In the genomic region with DNA sequence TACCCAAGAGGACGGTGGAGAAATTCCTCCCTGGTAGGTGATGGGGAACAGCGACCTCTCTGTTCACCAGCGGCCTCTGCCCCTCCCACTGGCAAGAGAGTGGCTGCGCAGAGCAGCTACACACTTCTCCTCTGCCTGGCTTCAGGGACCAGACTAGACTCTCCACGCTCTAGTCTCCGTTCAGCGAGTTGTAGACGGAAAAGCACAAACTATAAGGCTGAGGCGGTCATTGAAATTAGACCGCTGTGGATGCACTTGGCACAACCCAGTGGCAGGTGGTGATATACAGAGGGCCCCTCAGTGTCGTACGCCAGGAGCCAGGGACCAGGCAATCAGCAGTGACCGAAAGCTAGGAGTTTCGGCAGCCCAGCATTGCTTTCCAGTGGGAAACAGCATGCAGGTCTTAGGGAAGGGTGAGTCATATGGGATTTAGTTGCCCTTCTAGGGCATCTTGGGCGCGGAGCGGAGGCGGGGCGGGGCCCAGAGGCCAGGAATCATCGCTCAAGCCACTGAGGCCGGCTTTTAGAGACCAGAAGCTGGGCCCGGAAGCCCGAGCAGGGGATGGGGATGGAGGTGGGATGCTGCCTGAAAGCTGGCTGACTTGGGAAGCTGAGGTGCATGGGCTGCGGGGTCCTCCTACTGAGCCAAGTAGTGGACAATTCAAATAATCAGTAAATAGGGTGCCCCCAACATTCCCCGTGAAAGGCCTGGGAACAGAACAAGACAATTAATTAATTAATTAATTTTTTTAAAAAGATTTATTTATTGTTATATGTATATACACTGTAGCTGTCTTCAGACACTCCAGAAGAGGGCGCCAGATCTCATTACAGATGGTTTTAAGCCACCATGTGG, we compare ENCODE assay signal across 8 mouse cellular contexts. TPM values are rescaled to one million over a fixed set of nuclear protein-coding genes. Genes with fewer than 3 reads are reported as not detected.
DNase-seq lines count a peak whose midpoint lies in the region; ATAC-seq and TF ChIP-seq lines count a peak whose summit lies in the region.

No protein-coding gene starts in this region.

- peak overlapping the region; percentile 52 for H3K4me3 ChIP-seq in heart, embryonic 12.5 days
- H3K4me3 ChIP-seq in stomach, postnatal 0 days (ENCODE audit: low read depth, low read length) = peak overlapping the region; percentile 35

- H3K9me3 ChIP-seq in heart, embryonic 12.5 days (replicated peaks) = no peaks in the 10 kb centered on the region
- no peaks in the 10 kb centered on the region for H3K9me3 ChIP-seq in stomach, postnatal 0 days (ENCODE audit: control insufficient read depth, low read length)

- peak; percentile 33 for DNase-seq in thymus, postnatal 4 days
- DNase-seq in thymus, postnatal 25 days = no peak
- peak; percentile 48 for DNase-seq in kidney, postnatal 10 days
- DNase-seq in lung, postnatal 36 days = peak; percentile 61
- peak; percentile 69 for DNase-seq in stomach, postnatal 0 days (ENCODE audit: low spot score)
- no peak for DNase-seq in spleen, postnatal 4 days (ENCODE audit: low spot score in 2 of 2)

- WGBS in heart, embryonic 12.5 days = 4% methylated on average over 26 of the region's 26 CpGs
- 5% methylated on average over 26 of the region's 26 CpGs for WGBS in stomach, postnatal 0 days

- no peaks in the 10 kb centered on the region for H3K27me3 ChIP-seq in heart, embryonic 12.5 days (replicated peaks)
- no peaks in the 10 kb centered on the region for H3K27me3 ChIP-seq in stomach, postnatal 0 days (ENCODE audit: control insufficient read depth, insufficient read depth, low read length)

- H3K27ac ChIP-seq in heart, embryonic 12.5 days (ENCODE audit: poor library complexity, severe bottlenecking) = no peak overlapping the region
- peak overlapping the region; percentile 59 for H3K27ac ChIP-seq in stomach, postnatal 0 days (replicated peaks)

- peak; percentile 96 for ATAC-seq in common myeloid progenitor, adult 5-6 weeks (replicated peaks; ENCODE audit: low read depth, poor library complexity, severe bottlenecking)
- ATAC-seq in heart, embryonic 12.5 days (ENCODE audit: insufficient number of reproducible peaks, low FRiP score) = peak; percentile 77
- ATAC-seq in stomach, postnatal 0 days (ENCODE audit: low FRiP score, low TSS enrichment) = peak; percentile 91

- peak; percentile 76 for TF ChIP-seq CTCF in stomach, postnatal 0 days (IDR thresholded peaks at IDR 0.05; ENCODE audit: low read depth)

- H3K4me1 ChIP-seq in heart, embryonic 12.5 days (replicated peaks) = peaks cover 7% of the 10 kb centered on the region
- H3K4me1 ChIP-seq in stomach, postnatal 0 days (replicated peaks; ENCODE audit: control insufficient read depth, insufficient read depth) = no peaks in the 10 kb centered on the region

- no peaks in the 10 kb centered on the region for H3K36me3 ChIP-seq in heart, embryonic 12.5 days
- H3K36me3 ChIP-seq in stomach, postnatal 0 days (ENCODE audit: control insufficient read depth, insufficient read depth, low read length) = no peaks in the 10 kb centered on the region

- peak overlapping the region; percentile 76 for H3K4me2 ChIP-seq in heart, embryonic 12.5 days
- H3K4me2 ChIP-seq in stomach, postnatal 0 days (replicated peaks; ENCODE audit: low read depth) = peak overlapping the region; percentile 71

- H3K9ac ChIP-seq in heart, embryonic 12.5 days = peak overlapping the region; percentile 65
- peak overlapping the region; percentile 61 for H3K9ac ChIP-seq in stomach, postnatal 0 days (ENCODE audit: low read length)

- TF ChIP-seq EP300 in stomach, postnatal 0 days (optimal IDR thresholded peaks at IDR 0.05) = no peak

RNA-seq across cellular contexts. Expression of a gene that starts 6.9 kb away (rescaled TPM):
- 0.32 TPM in 1 of 2 replicates, not detected in the other for total RNA-seq in common myeloid progenitor, adult 5-6 weeks (2017)
- polyA plus RNA-seq in heart, embryonic 12.5 days (2016; fragmentation: Nextera tagmentation; extraction: Ambion mirVana) = 0.08 and 0.09 TPM in 2 replicates
- 0.31 and 0.33 TPM in 2 replicates for polyA plus RNA-seq in stomach, postnatal 0 days (2015; fragmentation: Nextera tagmentation; extraction: Ambion mirVana)

RNA-seq across cellular contexts. Expression of a gene that starts 20.5 kb away (rescaled TPM):
- total RNA-seq in common myeloid progenitor, adult 5-6 weeks (2017) = 110 and 124 TPM in 2 replicates
- polyA plus RNA-seq in heart, embryonic 12.5 days (2016; fragmentation: Nextera tagmentation; extraction: Ambion mirVana) = 108 and 111 TPM in 2 replicates
- 69.4 and 71.7 TPM in 2 replicates for polyA plus RNA-seq in stomach, postnatal 0 days (2015; fragmentation: Nextera tagmentation; extraction: Ambion mirVana)

RNA-seq across cellular contexts. Expression of a gene that starts 20.6 kb away (rescaled TPM):
- total RNA-seq in common myeloid progenitor, adult 5-6 weeks (2017) = 206 and 222 TPM in 2 replicates
- polyA plus RNA-seq in heart, embryonic 12.5 days (2016; fragmentation: Nextera tagmentation; extraction: Ambion mirVana) = 152 and 159 TPM in 2 replicates
- polyA plus RNA-seq in stomach, postnatal 0 days (2015; fragmentation: Nextera tagmentation; extraction: Ambion mirVana) = 92.1 and 100.0 TPM in 2 replicates

RNA-seq across cellular contexts. Expression of a gene that starts 26.5 kb away (rescaled TPM):
- 15.6 and 17.3 TPM in 2 replicates for total RNA-seq in common myeloid progenitor, adult 5-6 weeks (2017)
- polyA plus RNA-seq in heart, embryonic 12.5 days (2016; fragmentation: Nextera tagmentation; extraction: Ambion mirVana) = 33.6 and 37.3 TPM in 2 replicates
- 38.3 and 42.7 TPM in 2 replicates for polyA plus RNA-seq in stomach, postnatal 0 days (2015; fragmentation: Nextera tagmentation; extraction: Ambion mirVana)

RNA-seq across cellular contexts. Expression of a gene that starts 26.7 kb away (rescaled TPM):
- 144 and 156 TPM in 2 replicates for total RNA-seq in common myeloid progenitor, adult 5-6 weeks (2017)
- polyA plus RNA-seq in heart, embryonic 12.5 days (2016; fragmentation: Nextera tagmentation; extraction: Ambion mirVana) = 39.0 and 43.8 TPM in 2 replicates
- 44.7 and 48.6 TPM in 2 replicates for polyA plus RNA-seq in stomach, postnatal 0 days (2015; fragmentation: Nextera tagmentation; extraction: Ambion mirVana)

Comparison
In these comparisons a context has a peak if more than half of its experiments do, and no peak if none do; other contexts are left out.
1. DNase-seq: peak in thymus, postnatal 4 days (single experiment), kidney, postnatal 10 days (single experiment), lung, postnatal 36 days (single experiment) and stomach, postnatal 0 days (single experiment); none in thymus, postnatal 25 days (single experiment) and spleen, postnatal 4 days (0 of 2).
2. Peak in every context shown above with its lines, with median percentiles within 50 percentile points of each other: ATAC-seq.